Mouse (Mus musculus) kidney, postnatal 0 days (tissue): Measurements from ENCODE around the gene Sh2d1b1. TPM values are rescaled to one million over a fixed set of nuclear protein-coding genes. Genes with fewer than 3 reads are reported as not detected.

ENCODE experiments used
- ATAC-seq: fragments of 200-750 bp; cut with Nextera tagmentation; replicated peaks from 2 replicates; pipeline ENCODE4 v1.8.0; 2017; ENCODE audit warnings: low read depth, moderate number of reproducible peaks, moderate TSS enrichment, moderate library complexity; ENCODE audit not compliant: low FRiP score
- DNase-seq: peaks from one replicate; pipeline ENCODE4 v3.0.0-alpha.2; 2016; ENCODE audit warnings: low spot score
- H3K27ac ChIP-seq: fragments of 300-500 bp; sonication (generic); 2 replicates; pipeline ENCODE4 v1.5.1; 2014; ENCODE audit warnings: mild to moderate bottlenecking
- H3K27me3 ChIP-seq: fragments of 300-500 bp; sonication (generic); 2 replicates; pipeline ENCODE4 v1.6.1; 2014; ENCODE audit warnings: low read length, mixed read lengths; ENCODE audit not compliant: insufficient read depth
- H3K36me3 ChIP-seq: fragments of 300-500 bp; sonication (generic); 2 replicates; pipeline ENCODE4 v1.6.1; 2014; ENCODE audit warnings: low read length, mixed read lengths; ENCODE audit not compliant: insufficient read depth
- H3K4me1 ChIP-seq: fragments of 300-500 bp; sonication (generic); replicated peaks from 2 replicates; pipeline ENCODE4 v1.6.1; 2014; ENCODE audit warnings: antibody characterized with exemption, low read length, mixed read lengths; ENCODE audit not compliant: insufficient read depth
- H3K4me2 ChIP-seq: fragments of 300-500 bp; sonication (generic); 2 replicates; pipeline ENCODE4 v1.6.1; 2014; ENCODE audit warnings: mild to moderate bottlenecking, low read length, moderate library complexity, mixed read lengths
- H3K4me3 ChIP-seq: fragments of 300-500 bp; sonication (generic); replicated peaks from 2 replicates; pipeline ENCODE4 v1.5.1; 2014; ENCODE audit warnings: low read depth, low read length
- H3K9ac ChIP-seq: fragments of 300-500 bp; sonication (generic); 2 replicates; pipeline ENCODE4 v1.6.1; 2014; ENCODE audit warnings: low read depth, low read length
- H3K9me3 ChIP-seq: fragments of 300-500 bp; sonication (generic); replicated peaks from 2 replicates; pipeline ENCODE4 v1.6.1; 2016; ENCODE audit warnings: low read length, inconsistent platforms, mixed read lengths
- CTCF ChIP-seq: IDR thresholded peaks from 2 replicates; pipeline ENCODE4 v1.5.1; 2016; ENCODE audit warnings: antibody characterized with exemption, low read depth, mild to moderate bottlenecking, moderate library complexity
- whole genome bisulfite sequencing: fragments of 180-500 bp; shearing (Covaris S2); extraction: QIAGEN DNeasy Blood & Tissue Kit; methylation state at CpG from one replicate; pipeline ENCODE4 v1.1.7; 2014; 5-methylcytosine and 5-hydroxymethylcytosine counted together
- polyA plus RNA-seq: library from polyadenylated mRNA; unstranded; fragments of >200 nt; fragmentation: Nextera tagmentation; extraction: Ambion mirVana; gene quantifications from 2 replicates; pipeline ENCODE4 v1.2.1, GENCODE M21; 2015

The Sh2d1b1 gene
- polyA plus RNA-seq, 1 experiment from 2014 or later = 0.17 TPM

- H3K4me3 ChIP-seq = no peak overlapping the region
- no peaks in the 10 kb centered on the region for H3K9me3 ChIP-seq
- ATAC-seq (no peak), DNase-seq (no peak)
- no peak overlapping the region for H3K4me2 ChIP-seq
- no peaks in the 10 kb centered on the region for H3K27me3 ChIP-seq
- no peak for TF ChIP-seq CTCF
- no peaks in the 10 kb centered on the region for H3K4me1 ChIP-seq
- H3K9ac ChIP-seq = no peak overlapping the region
- 0 out of 2 replicates have a peak, but pooled peaks cover 9% of the 10 kb centered on the region for H3K36me3 ChIP-seq
- WGBS = 54% methylated on average over 2 of the region's 2 CpGs
- no peak overlapping the region for H3K27ac ChIP-seq
Measured at GRCm38 (mm10) chr1:170322046-170322445, 44.9 kb downstream of the Sh2d1b1 start.

GRCm38 (mm10) chr1:170323001-170323400 lies 45.9 kb downstream of the Sh2d1b1 start:
- H3K27ac ChIP-seq = no peak overlapping the region
- no peak overlapping the region for H3K4me3 ChIP-seq
- H3K4me2 ChIP-seq = no peak overlapping the region
- 88% methylated on average over 10 of the region's 10 CpGs for WGBS
- H3K4me1 ChIP-seq = no peaks in the 10 kb centered on the region
- DNase-seq (no peak), ATAC-seq (no peak)
- H3K9me3 ChIP-seq = no peaks in the 10 kb centered on the region
- no peak for TF ChIP-seq CTCF
- H3K27me3 ChIP-seq = no peaks in the 10 kb centered on the region
- H3K36me3 ChIP-seq = 0 out of 2 replicates have a peak, but pooled peaks cover 9% of the 10 kb centered on the region
- H3K9ac ChIP-seq = no peak overlapping the region

GRCm38 (mm10) chr1:170324312-170324711 lies 47.2 kb downstream of the Sh2d1b1 start:
- ATAC-seq (no peak), DNase-seq (no peak)
- Histone ChIP-seq H3K9me3 (no peaks in the 10 kb centered on the region), H3K9ac (no peak overlapping the region), H3K36me3 (0 out of 2 replicates have a peak, but pooled peaks cover 6% of the 10 kb centered on the region), H3K4me1 (no peaks in the 10 kb centered on the region), H3K27ac (no peak overlapping the region), H3K27me3 (no peaks in the 10 kb centered on the region), H3K4me3 (no peak overlapping the region), H3K4me2 (no peak overlapping the region)
- no peak for TF ChIP-seq CTCF
- 83% methylated on average over 1 of the region's 1 CpGs for WGBS

GRCm38 (mm10) chr1:170325277-170325676 lies 48.2 kb downstream of the Sh2d1b1 start:
- 91% methylated on average over 4 of the region's 4 CpGs for WGBS
- Histone ChIP-seq H3K4me2 (no peak overlapping the region), H3K4me3 (no peak overlapping the region), H3K27ac (no peak overlapping the region), H3K4me1 (no peaks in the 10 kb centered on the region), H3K36me3 (no peaks in the 10 kb centered on the region), H3K9ac (no peak overlapping the region), H3K27me3 (no peaks in the 10 kb centered on the region), H3K9me3 (no peaks in the 10 kb centered on the region)
- ATAC-seq (no peak), DNase-seq (no peak)
- TF ChIP-seq CTCF = no peak

GRCm38 (mm10) chr1:170331926-170332325 lies 54.8 kb downstream of the Sh2d1b1 start:
- H3K4me1 ChIP-seq = no peaks in the 10 kb centered on the region
- H3K4me2 ChIP-seq = no peak overlapping the region
- ATAC-seq (no peak), DNase-seq (no peak)
- no peak overlapping the region for H3K27ac ChIP-seq
- WGBS = 70% methylated on average over 6 of the region's 6 CpGs
- H3K9me3 ChIP-seq = no peaks in the 10 kb centered on the region
- H3K27me3 ChIP-seq = no peaks in the 10 kb centered on the region
- TF ChIP-seq CTCF = no peak
- H3K9ac ChIP-seq = no peak overlapping the region
- no peaks in the 10 kb centered on the region for H3K36me3 ChIP-seq
- H3K4me3 ChIP-seq = no peak overlapping the region

GRCm38 (mm10) chr1:170332775-170333174 lies 55.7 kb downstream of the Sh2d1b1 start:
- no peak for DNase-seq

More at GRCm38 (mm10) chr1:170332775-170333174, 55.7 kb downstream of the Sh2d1b1 start:
- Histone ChIP-seq H3K36me3 (no peaks in the 10 kb centered on the region), H3K4me2 (no peak overlapping the region), H3K27ac (no peak overlapping the region), H3K9me3 (no peaks in the 10 kb centered on the region), H3K4me3 (no peak overlapping the region), H3K9ac (no peak overlapping the region), H3K4me1 (no peaks in the 10 kb centered on the region), H3K27me3 (no peaks in the 10 kb centered on the region)
- peak; percentile 51; the same call in 1 of the 2 replicates for TF ChIP-seq CTCF
- ATAC-seq = no peak
- 63% methylated on average over 4 of the region's 4 CpGs for WGBS

Other genes starting within 250 kb of the Sh2d1b1 start
- 19.9 and 23.8 TPM in 2 replicates for gene Ddr2, start 166.6 kb upstream of the Sh2d1b1 start, polyA plus RNA-seq
- gene Uap1, start 102.4 kb upstream of the Sh2d1b1 start, polyA plus RNA-seq = 53.0 and 53.6 TPM in 2 replicates
- 6.6 and 7.0 TPM in 2 replicates for gene Uhmk1, start 61.9 kb upstream of the Sh2d1b1 start, polyA plus RNA-seq
- gene Sh2d1b2, start 44.6 kb upstream of the Sh2d1b1 start, polyA plus RNA-seq = not detected in 2 replicates
- gene Gm7694, start 29.0 kb downstream of the Sh2d1b1 start, polyA plus RNA-seq = 5.6 and 6.1 TPM in 2 replicates
- 0.62 and 1.0 TPM in 2 replicates for gene Spata46, start 31.5 kb downstream of the Sh2d1b1 start, polyA plus RNA-seq